Mouse (Mus musculus) stomach, postnatal 0 days (tissue): ENCODE results near the gene Rtraf.

ENCODE experiments used
- CTCF ChIP-seq: IDR thresholded peaks from 2 replicates; pipeline ENCODE4 v1.5.1; 2016; ENCODE audit warnings: antibody characterized with exemption, low read depth, mild to moderate bottlenecking, moderate library complexity
- EP300 ChIP-seq: optimal IDR thresholded peaks from 2 replicates; pipeline ENCODE3; 2016; ENCODE audit warnings: antibody characterized with exemption

DNA sequence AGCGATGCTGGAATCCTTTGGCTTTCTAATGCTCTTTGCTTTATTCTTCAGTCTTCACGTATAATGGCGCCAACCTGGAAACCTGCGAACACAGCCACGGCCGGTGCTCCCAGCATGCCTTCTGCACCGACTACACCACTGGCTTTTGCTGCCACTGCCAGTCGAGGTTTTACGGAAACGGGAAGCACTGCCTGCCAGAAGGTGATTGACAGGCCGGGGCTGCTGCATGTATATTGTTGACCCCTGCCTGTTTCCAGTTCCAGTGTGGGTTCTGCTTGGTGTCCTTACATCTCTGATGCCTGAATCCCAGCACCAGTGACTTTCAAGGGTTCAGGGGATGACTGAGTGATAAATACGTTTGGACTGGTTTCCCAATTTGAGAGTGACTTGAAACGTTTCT is 45.7 kb downstream of the Rtraf start:
- TF ChIP-seq CTCF = no peak
- no peak for TF ChIP-seq EP300
